Mouse (Mus musculus): ENCODE measurements at regions not wholly inside any gene's neighbourhood (a gene's known extent, or its start where the extent isn't known, plus 50 kb on each side); places are given as distances from the start of the nearest gene placed in this dataset.

GRCm38 (mm10) chr13:48078214-48078613 lies 182.8 kb upstream of the Id4 start:
- no peak for TF ChIP-seq CTCF (IDR thresholded peaks at IDR 0.05; ENCODE audit: low read depth)
- TF ChIP-seq EP300 (IDR thresholded peaks at IDR 0.05; ENCODE audit: low read depth): no peak
